Mouse (Mus musculus) brain, adult 2 months (tissue): Measurements from ENCODE around the gene Sp6.
A peak's percentile ranks its signal among the peaks of the same experiment; 100 is the strongest.

Experiments used
- DNase-seq: peaks from one replicate; pipeline ENCODE4 v3.0.0; 2011; ENCODE audit warnings: low read depth, low spot score

Sp6 gene

GRCm38 (mm10) chr11:96982355-96982754, 30.8 kb upstream of the Sp6 start:
- DNase-seq = peak; percentile 91

- no peak for DNase-seq
Observed at GRCm38 (mm10) chr11:96982859-96983258, 30.3 kb upstream of the Sp6 start, which contains the start of gene Sp2. TSS of gene Sp2 (minus strand) at chr11:96982959.

DNA sequence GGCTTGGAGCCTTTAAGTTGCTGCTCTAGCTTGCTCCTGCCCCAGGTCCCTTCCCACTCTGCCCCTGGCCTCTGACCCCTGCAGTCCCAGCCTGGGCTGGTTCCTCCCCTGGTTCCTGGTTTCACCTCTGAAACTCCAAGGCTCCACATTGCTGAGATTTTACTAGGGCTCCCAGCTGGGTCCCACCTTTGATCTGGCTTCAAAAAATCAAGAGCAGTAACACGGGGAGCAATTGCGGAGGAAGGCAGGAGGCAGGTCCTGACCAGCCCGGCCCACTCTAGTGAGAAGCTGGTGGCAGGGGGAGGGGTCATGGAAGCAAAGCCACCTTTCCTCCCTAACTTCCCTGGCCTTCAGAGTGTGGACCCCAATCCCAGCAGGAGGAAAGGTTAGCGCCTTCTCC, 28.3 kb upstream of the Sp6 start:
- DNase-seq = no peak

- DNase-seq = no peak
Observed at GRCm38 (mm10) chr11:96986463-96986862, 26.7 kb upstream of the Sp6 start.

GRCm38 (mm10) chr11:96987873-96988655, 25.1 kb upstream of the Sp6 start:
- DNase-seq = peak; percentile 59

DNA sequence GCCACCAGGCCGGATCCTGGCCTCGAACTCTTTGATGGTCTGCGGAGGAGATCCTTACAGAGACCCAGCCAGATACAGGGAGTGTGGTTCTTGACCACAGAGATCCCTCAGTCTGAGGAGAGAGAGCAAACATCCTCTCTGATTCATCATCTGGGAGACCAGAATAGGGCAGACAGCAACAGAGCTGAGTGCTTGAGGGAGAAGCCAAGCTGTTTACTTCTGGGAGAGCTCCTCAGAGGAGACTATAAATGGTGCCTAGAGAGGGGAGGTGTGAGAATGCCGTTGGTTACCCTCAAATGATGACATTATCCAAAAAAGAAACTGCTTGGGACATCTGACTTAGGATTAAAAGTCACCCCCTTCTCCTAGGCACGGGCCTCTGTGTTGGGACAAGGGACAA, 21.7 kb upstream of the Sp6 start:
- DNase-seq = peak; percentile 62

- peak; percentile 43 for DNase-seq
Observed at GRCm38 (mm10) chr11:96992722-96993311, 20.4 kb upstream of the Sp6 start.

DNA sequence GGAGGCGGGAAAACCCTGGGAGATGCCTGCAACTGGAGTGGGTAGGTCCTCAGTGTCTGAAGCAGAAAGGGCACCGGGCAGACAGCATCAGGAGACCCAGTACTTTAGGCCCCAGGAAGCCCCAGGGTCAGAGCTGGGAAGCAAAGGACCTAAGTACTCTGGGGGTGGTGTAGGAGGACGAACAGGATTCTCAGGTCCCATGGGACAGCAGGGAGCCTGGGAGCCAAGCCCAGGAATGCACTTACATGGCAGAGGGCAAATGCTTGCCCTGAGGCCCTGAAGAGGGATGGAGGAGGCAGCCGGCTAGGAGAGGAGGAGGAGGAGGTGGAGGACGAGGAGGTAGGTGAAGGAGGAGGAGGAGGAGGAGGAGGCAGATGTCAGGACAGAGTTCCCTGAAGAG, 18.2 kb upstream of the Sp6 start:
- no peak for DNase-seq

GRCm38 (mm10) chr11:96995836-96996772, 17.1 kb upstream of the Sp6 start:
- DNase-seq = no peak

DNA sequence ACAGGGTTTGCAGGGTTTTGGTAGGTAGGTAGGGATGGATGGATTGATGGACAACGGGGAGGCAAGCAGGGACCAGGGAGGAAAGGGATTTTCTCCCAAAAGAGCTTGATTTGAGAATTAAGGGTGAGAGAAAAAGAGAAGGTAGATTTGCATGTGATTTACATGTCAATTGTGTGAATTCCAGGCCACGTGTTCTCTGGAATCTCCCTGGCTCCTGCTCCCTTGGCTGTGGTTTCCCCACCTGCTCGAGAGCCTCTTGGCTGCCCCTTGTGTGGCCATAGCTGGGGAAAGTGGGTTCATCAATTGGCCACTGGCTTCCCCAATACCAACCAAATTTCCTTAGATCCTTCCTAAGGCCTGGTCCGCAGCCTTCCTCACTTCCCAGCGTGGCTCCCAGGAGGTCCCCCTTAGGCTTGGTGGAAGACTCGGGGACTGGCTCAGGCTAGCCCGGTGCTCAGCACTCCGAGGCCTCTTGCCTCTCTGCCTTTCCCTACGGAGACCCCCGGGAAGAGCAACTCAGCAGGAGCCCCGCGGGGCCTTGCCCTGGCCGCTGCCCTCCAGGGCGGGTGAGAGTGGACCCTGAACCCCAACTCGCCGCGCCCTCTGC, 16.3 kb upstream of the Sp6 start:
- no peak for DNase-seq

DNA sequence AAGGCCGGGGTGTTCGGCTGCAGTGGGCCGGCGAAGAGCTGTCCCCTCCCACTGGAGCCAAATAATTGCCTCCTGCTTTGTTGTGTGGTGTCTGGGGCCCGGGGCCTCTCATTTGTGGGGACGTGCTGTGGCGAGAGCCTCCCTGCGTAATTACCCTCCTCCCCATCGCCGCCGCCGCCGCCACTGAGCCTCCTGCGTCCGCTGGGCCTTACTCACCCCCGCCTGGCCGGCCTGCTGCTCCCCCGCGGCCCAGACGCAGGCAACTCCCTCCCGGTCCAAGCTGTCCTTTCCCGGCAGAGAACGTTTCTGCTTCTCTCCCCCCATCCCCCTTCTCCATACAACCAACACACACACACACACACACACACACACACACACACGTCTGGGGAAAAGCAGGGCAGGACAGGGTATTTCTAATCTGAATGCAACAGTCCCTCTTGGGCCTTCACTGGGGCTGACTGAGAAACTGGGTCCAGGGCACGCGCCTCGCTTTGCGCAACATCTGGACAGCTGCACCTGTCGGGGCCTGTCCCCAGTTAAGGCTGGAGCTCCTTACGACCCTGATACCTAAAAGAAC, 15.7 kb upstream of the Sp6 start:
- DNase-seq = peak; percentile 51

- no peak for DNase-seq
Observed at GRCm38 (mm10) chr11:97003170-97003569, 10.0 kb upstream of the Sp6 start.

DNA sequence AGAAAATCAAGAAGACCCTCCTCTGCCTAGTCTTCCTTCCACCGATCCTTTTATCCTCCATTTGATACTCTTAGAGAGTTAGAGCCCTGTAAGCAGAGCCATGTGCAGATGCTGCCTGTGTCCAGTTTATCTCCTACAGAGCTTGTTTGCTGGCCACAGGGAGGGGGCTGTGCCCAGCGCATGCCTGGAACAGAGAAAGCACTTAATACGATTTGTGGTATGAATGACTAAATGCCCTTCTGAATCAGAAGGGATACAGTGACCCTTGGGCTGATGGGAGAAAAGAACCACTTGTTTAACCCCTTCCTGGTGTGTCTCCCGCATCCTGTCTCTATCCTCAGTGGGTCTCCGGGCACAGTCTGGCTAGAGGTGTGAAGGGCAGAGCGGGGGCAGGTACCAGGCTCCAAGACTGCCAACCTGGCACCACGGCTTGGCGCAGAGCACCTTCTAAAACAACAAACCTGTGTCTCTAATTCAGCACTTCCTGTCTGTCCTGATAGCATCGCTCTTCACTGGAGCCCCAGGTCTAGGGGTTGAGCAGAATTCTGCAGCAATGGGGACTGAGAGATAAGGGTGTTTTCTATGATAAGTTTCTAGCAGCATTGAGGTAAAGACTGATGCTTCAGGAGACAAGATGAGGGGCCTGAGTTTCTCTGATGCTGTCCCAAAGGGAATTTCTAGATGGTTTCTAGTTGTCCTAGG, 6.0 kb upstream of the Sp6 start:
- no peak for DNase-seq

GRCm38 (mm10) chr11:97009198-97009790, 3.9 kb upstream of the Sp6 start:
- no peak for DNase-seq

DNA sequence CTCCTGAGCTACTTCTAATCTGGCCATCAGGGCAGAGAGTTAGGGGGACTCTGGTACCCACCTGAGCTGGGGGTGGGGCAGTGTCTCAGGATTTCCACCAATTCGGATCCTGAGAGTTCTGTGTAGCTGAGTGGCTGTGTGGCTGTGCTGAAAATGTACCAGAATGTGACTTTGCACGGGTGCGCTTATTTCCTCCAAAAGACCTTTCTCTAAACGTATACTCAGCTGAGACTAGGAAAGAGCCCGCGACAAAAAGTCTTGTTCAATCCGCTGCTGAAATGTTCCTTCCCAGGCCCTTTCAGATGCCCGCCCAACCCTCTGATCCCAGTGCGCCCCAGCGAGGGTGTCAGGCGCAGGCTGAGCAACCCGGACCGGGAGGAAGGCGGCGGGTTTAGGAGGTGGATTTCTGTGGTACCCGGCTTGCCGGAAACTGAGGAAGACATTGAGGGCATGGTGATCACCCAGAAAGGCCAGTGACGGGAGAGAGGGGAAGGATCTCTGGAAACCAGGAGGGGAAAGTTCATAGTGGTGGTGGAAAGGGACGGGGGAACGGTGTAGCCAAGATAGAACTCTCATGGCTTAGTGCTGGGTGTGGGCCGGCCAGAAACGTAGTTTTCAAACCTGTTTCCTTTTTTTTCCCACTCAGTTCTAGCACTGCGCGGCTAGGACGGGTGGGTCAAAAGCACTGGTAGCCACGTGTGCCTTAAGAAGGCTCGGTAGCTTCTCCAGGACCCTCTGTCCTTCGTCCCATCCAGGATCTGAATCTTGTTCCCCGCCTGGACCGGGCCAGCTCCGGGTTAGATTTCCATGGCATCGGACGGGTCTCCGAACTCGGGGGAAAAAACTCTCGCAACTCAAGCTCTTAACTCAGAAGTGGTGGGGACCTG, 4.7 kb downstream of the Sp6 start:
- DNase-seq = no peak

DNA sequence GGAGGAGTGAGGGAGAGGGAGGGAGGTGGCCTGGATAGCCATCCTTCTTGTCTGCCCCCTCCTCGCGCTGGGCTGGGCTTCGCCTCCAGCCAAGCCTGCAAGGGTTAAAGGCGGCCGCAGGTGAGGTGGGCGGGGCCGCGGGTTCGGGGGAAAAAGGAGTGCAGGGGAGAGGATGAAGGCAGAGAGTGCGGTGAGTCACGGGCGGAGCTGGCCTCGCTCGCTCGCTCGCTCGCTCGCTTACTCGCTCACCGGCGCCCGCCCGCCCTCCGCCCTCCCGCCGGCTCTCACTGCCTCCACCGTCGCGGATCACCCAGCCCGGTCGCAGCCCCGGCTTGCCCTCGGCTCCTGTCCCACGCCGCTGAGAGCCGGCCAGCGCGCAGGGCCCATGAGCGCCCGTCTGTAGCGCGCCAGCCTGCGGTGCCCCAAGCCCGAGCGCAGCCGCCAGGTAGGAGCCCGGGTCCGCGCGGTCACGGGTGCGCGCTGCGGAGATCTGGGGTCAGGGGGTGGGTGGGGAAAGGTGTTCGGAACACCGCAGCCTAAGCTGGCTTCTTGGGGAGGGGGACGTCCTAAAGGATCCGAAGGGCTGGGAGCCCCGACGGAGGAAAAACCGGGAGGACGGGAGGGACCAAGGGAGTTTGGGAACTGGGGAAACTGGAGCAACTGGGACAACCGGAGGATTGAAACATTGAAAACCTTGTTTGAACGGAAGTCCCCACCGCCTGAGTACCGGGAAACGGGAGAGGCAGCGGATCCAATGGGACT, 5.6 kb downstream of the Sp6 start:
- DNase-seq = no peak

GRCm38 (mm10) chr11:97019345-97019708, 6.1 kb downstream of the Sp6 start:
- no peak for DNase-seq

GRCm38 (mm10) chr11:97021121-97021765, 8.0 kb downstream of the Sp6 start:
- no peak for DNase-seq
